Mouse (Mus musculus): ENCODE measurements around the gene Zbtb7b. TPM values are rescaled to one million over a fixed set of nuclear protein-coding genes. Genes with fewer than 3 reads are reported as not detected.

The Zbtb7b gene
- polyA plus RNA-seq, 1 experiment: not detected

GRCm38 (mm10) chr3:89392871-89393311 is 1.7 kb downstream of the Zbtb7b start:
- no peak overlapping the region for H3K27ac ChIP-seq (ENCODE audit: insufficient read depth, low read depth, low read length)
- WGBS: under 1% methylated on average over 24 of the region's 24 CpGs
- TF ChIP-seq CTCF (IDR thresholded peaks at IDR 0.05; ENCODE audit: insufficient read depth, low read depth, low read length) (no peak), POLR2A (IDR thresholded peaks at IDR 0.05; ENCODE audit: insufficient read depth, low read depth, low read length) (no peak)

GRCm38 (mm10) chr3:89391663-89392511 is 2.7 kb downstream of the Zbtb7b start:
- H3K27ac ChIP-seq (ENCODE audit: insufficient read depth, low read depth, low read length): no peak overlapping the region; the same call in 1 of the 2 replicates
- under 1% methylated on average over 56 of the region's 56 CpGs for WGBS
- H3K4me3 ChIP-seq (ENCODE audit: insufficient read depth, low read depth, low read length): peak overlapping the region; percentile 50
- TF ChIP-seq CTCF (IDR thresholded peaks at IDR 0.05; ENCODE audit: insufficient read depth, low read depth, low read length): no peak
- no peak for TF ChIP-seq POLR2A (IDR thresholded peaks at IDR 0.05; ENCODE audit: insufficient read depth, low read depth, low read length)
- H3K4me1 ChIP-seq (ENCODE audit: control insufficient read depth, insufficient read depth, low read length): peaks cover 56% of the 10 kb centered on the region

More at GRCm38 (mm10) chr3:89392871-89393311, 1.7 kb downstream of the Zbtb7b start:
- H3K4me3 ChIP-seq (ENCODE audit: insufficient read depth, low read depth, low read length): peak overlapping the region; percentile 50
- H3K4me1 ChIP-seq (ENCODE audit: control insufficient read depth, insufficient read depth, low read length): peaks cover 52% of the 10 kb centered on the region

DNA sequence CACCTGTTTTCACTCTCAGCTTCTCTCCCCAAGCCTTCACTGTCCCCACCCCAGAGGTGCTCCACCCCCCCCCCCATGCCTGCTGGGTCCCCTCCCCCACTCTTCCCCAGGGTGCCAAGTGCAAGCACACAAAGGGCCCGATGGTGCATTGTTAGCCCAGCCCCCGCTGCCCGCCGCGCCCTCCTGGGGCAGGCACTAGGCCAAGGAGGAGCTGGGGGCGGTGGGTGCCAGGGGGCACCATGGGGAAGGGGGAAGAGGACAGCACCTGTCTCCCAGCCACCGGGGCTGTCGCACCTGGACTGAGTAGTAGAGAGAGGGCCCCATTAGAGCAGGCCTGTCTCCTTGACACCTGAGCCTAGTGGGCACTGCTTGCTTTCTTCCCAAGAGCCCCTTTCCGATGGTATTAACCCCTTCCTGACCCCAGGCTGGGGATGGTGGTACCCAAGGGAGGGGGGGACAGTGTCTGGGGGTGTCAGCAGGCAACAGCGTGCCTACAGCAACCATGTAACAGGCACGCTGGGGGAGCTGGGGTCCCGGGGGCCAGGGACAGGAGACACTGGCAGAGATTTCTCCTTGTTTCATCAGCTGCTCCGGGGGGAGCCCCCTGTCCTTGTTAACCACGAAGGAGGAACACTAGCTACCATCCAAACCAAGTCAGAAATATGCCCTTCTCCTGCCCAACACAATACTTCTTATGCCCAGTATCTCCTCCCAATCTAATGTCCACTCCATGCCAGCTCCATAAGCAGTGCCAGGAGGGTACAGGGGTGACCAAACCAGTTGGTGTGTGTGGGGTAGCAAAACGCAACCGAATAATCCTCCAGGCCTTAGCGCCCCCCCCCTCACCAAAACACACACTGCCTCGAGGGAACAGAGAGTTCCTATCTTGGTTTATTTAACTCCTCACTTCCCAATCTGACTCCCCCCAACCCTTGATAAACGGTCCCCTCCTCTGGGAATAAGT is 3.6 kb downstream of the Zbtb7b start:
- Histone ChIP-seq H3K4me3 (ENCODE audit: insufficient read depth, low read depth, low read length) (peak overlapping the region; percentile 50), H3K27ac (ENCODE audit: insufficient read depth, low read depth, low read length) (no peak overlapping the region; the same call in 1 of the 2 replicates), H3K4me1 (ENCODE audit: control insufficient read depth, insufficient read depth, low read length) (peaks cover 52% of the 10 kb centered on the region)
- WGBS: 15% methylated on average over 19 of the region's 19 CpGs
- no peak for TF ChIP-seq POLR2A (IDR thresholded peaks at IDR 0.05; ENCODE audit: insufficient read depth, low read depth, low read length)
- TF ChIP-seq CTCF (IDR thresholded peaks at IDR 0.05; ENCODE audit: insufficient read depth, low read depth, low read length): no peak

- peaks cover 50% of the 10 kb centered on the region for H3K4me1 ChIP-seq (ENCODE audit: control insufficient read depth, insufficient read depth, low read length)
- 45% methylated on average over 5 of the region's 5 CpGs for WGBS
- no peak for TF ChIP-seq POLR2A (IDR thresholded peaks at IDR 0.05; ENCODE audit: insufficient read depth, low read depth, low read length)
- TF ChIP-seq CTCF (IDR thresholded peaks at IDR 0.05; ENCODE audit: insufficient read depth, low read depth, low read length): no peak
- H3K4me3 ChIP-seq (ENCODE audit: insufficient read depth, low read depth, low read length): no peak overlapping the region
- no peak overlapping the region for H3K27ac ChIP-seq (ENCODE audit: insufficient read depth, low read depth, low read length)
Measured at GRCm38 (mm10) chr3:89390111-89390515, 4.5 kb downstream of the Zbtb7b start.

GRCm38 (mm10) chr3:89388901-89389740 is 5.5 kb downstream of the Zbtb7b start:
- H3K4me1 ChIP-seq (ENCODE audit: control insufficient read depth, insufficient read depth, low read length): peaks cover 41% of the 10 kb centered on the region
- TF ChIP-seq POLR2A (IDR thresholded peaks at IDR 0.05; ENCODE audit: insufficient read depth, low read depth, low read length): no peak
- no peak for TF ChIP-seq CTCF (IDR thresholded peaks at IDR 0.05; ENCODE audit: insufficient read depth, low read depth, low read length)
- no peak overlapping the region for H3K27ac ChIP-seq (ENCODE audit: insufficient read depth, low read depth, low read length)
- no peak overlapping the region for H3K4me3 ChIP-seq (ENCODE audit: insufficient read depth, low read depth, low read length)
- WGBS: 66% methylated on average over 6 of the region's 6 CpGs

GRCm38 (mm10) chr3:89388134-89388881 is 6.3 kb downstream of the Zbtb7b start:
- Histone ChIP-seq H3K4me3 (ENCODE audit: insufficient read depth, low read depth, low read length) (no peak overlapping the region), H3K27ac (ENCODE audit: insufficient read depth, low read depth, low read length) (no peak overlapping the region), H3K4me1 (ENCODE audit: control insufficient read depth, insufficient read depth, low read length) (peaks cover 33% of the 10 kb centered on the region)
- TF ChIP-seq POLR2A (IDR thresholded peaks at IDR 0.05; ENCODE audit: insufficient read depth, low read depth, low read length): no peak
- 45% methylated on average over 11 of the region's 11 CpGs for whole genome bisulfite sequencing

DNA sequence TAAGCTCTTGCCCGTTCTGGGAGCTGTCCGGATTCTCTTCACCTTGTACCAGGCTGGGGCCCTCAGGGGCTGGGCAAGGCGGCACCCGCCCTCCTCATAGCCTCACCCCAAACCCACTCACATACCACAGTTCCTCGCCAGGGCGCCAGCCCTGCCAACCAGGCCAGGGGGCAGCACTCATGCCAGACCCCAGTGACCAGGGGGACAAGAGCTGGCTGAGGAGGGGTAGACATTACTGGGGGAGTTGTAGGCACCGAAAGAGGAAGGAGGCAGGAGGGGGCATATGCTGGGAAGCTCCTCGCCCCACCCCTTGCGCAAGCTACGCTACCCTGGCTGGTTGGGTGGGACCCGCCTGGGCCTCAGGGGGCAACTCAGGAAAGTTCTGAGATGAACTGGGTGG is 6.9 kb downstream of the Zbtb7b start:
- Histone ChIP-seq H3K27ac (ENCODE audit: insufficient read depth, low read depth, low read length) (no peak overlapping the region), H3K4me3 (ENCODE audit: insufficient read depth, low read depth, low read length) (no peak overlapping the region), H3K4me1 (ENCODE audit: control insufficient read depth, insufficient read depth, low read length) (peaks cover 31% of the 10 kb centered on the region)
- TF ChIP-seq POLR2A (IDR thresholded peaks at IDR 0.05; ENCODE audit: insufficient read depth, low read depth, low read length): no peak
- no peak for TF ChIP-seq CTCF (IDR thresholded peaks at IDR 0.05; ENCODE audit: insufficient read depth, low read depth, low read length)
- WGBS: 71% methylated on average over 11 of the region's 11 CpGs
